In the genomic region with DNA sequence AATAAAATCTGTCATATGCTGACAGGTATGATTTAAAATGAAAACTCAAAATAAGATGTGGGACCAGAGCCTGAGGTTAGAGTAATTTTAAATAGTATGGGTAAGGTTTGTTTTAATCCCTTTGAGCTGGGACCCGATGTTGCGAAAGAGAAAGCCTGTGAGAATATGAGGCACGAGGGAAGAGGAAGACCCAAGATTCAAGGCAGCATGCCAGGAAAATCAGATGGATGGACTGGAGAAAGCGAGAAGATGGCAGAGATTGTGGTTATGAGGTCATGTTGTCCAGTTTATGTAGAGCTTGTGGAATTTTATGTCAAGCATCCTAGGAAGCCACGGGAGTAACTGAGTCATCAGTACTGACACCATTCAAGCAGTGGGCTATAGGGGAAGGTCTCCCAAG, we compare ENCODE assay signal across 11 mouse cellular contexts.
"Had no signal": no experiment of that assay in that cellular context is flagged by ENCODE, and none has a peak within 500 bp of the region (broad histone marks: within the 10 kb centered on the region; RNA-seq: fewer than 3 reads in every experiment).

No protein-coding gene starts in this region.

- H3K4me2 ChIP-seq: limb, embryonic 15.5 days; liver, embryonic 12.5 days; midbrain, embryonic 13.5 days; neural tube, embryonic 12.5 days; stomach, embryonic 15.5 days had no signal

- H3K36me3 ChIP-seq: limb, embryonic 15.5 days; liver, embryonic 12.5 days; midbrain, embryonic 13.5 days; neural tube, embryonic 12.5 days; stomach, embryonic 15.5 days had no signal

- H3K27me3 ChIP-seq: limb, embryonic 15.5 days; liver, embryonic 12.5 days; midbrain, embryonic 13.5 days; neural tube, embryonic 12.5 days; stomach, embryonic 15.5 days had no signal

- DNase-seq: kidney, adult 2 months; layer of hippocampus, adult 9-11 months; layer of hippocampus, postnatal 36 days; right cerebral cortex, postnatal 4 days; thymus, adult 2 months; thymus, postnatal 25 days had no signal

- H3K4me3 ChIP-seq: limb, embryonic 15.5 days; liver, embryonic 12.5 days; midbrain, embryonic 13.5 days; neural tube, embryonic 12.5 days; stomach, embryonic 15.5 days had no signal
